Mouse (Mus musculus) left cerebral cortex, adult 11 months (tissue): Measurements from ENCODE around the gene Phf3.
"Not testable (repeated sequence)": the region's sequence is repeated elsewhere in the genome, so short reads cannot be mapped to it uniquely, and the experiment has no call there.

ENCODE experiments used
- DNase-seq: peaks from one replicate; pipeline ENCODE4 v3.0.0; 2022; ENCODE audit warnings: low spot score

Phf3 gene

DNA sequence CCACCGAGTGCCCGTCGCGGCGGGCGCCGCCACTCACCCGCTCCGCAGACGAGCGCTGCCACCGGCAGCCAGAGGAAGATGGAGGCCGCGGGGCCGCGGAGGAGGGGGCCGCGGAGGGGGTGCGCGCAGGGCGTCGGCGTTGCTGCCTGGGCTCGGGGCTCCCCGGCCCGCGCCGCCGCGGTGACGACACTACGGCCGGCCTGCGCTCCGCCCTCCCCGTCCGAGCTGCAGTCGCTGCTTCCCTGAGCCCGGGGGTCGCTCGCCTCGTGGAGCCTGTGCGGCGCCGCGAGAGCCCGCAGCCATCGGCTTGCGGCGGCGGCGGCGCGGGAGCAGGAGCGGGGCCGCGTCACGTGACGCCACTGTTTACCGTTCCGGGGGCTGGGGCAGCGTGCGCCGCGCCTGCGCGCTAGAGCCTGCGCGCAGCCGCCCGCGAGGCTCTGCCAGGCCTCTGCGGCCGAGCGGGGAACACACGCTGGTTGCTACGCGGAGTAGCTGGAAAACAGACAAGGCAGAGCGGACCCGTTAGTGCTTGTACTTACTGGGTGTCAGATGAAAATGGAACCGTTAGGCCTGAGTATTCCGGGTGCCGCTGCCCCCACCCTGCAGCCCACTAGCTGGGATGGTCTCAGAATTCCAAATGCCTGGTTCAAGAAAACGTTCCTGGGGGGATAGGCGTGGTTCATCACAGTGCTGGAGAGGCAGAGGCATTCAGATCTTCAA lies at the start of gene Phf3:
Phf3 (minus strand) TSS at position 381 of the 720 bp plus-strand sequence.
- peak; percentile 82 for DNase-seq

DNA sequence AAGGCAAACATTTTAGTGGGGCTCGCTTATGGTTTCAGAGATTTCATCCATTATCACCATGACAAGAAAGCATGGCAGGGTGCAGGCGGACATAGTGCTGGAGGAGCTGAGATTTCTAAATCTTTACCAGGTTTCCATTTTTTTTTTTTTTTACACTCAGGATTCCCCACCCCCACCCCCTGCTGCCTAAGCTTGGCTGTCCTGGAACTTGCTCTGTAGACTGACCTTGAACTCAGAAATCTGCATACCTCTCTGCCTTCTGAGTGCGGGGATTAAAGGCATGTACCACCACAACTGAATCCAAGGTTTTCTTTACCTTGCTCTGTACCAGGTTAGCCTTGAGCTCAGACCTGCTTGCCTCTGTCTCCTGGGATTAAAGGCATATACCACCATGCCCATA lies 48.5 kb upstream of the Phf3 start:
- DNase-seq = no peak

DNA sequence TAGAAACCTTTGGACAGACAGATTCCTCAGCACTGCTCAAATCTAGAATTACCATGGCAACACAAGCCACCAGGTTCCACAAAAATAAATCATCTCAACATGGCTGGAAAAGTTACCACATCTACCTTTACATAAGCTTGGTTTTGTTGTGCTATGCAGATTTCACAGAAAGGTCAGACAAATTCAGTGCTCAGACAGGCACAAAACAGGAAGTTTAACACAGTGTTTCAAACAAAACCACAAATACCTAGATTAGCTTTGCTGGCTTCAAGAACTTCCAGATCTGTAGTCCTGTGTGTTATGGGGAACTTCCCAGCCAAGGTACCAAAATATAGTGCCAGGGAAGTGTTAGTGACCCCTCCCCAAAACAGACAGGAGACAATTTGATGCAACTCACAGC lies 47.5 kb upstream of the Phf3 start:
- no peak for DNase-seq

DNA sequence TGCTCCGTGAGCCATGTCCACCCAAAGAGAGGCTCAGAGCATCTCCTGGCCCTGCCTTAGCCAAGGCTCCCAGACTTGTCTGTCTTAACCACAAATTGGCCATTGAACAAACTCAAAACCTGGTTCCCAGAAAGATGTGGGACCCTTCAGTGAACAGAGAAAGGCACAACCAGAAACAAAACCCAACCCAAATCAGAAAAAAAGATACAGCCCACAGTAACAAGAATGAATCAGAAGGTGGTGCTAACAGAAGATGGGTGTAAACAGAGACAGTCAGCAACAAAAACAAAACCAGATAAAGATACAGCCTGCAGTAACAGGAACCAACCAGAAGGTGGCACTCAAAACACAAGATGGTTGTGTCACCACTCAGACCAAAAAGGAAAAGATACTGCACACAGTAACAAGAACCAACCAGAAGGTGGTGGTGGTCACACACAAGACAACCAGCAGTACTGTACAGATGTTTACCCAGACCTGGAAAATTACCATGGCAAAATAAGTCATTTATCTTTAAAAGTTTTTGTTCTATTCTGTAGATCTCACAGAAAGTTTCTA lies 47.0 kb upstream of the Phf3 start:
- peak; percentile 27 for DNase-seq

DNA sequence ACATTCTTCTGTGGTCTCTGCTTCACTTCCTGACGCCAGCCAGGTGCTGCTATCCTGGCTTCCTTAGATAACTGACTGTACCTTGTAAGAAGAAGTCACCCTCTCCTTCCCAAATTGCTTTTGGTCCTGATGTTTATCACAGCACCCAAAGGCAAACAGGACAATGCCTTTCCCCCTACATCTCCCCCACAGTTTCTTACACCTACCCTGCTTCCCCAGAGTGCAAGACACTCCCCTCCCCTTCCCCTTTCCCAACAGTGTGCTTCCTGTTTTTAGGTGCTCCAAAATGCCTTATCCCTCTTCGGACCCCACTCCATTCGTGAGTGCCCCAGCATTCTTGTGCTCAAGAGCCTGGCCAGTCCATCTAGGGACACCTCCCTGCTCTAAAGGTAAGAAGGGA lies 36.5 kb upstream of the Phf3 start:
- DNase-seq = no peak

DNA sequence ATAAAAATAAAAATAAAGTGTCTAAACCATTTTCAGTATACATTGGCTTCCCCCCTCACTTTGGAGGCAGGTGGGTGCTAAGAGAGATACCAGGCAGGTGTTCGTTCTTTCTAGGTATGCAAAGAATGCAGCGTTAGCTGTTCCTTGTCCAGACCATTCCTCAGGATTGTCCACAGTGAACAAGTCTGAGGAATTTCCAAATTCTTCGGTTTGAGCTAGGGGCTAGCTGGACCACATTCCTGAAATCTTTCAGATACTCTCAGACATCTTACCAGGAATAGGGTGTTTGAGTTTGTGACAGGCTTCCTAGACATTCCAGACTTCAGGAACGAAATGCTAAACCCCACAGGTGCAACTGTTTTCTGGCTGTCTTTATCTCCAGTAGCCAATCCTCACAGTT lies 35.1 kb upstream of the Phf3 start:
- no peak for DNase-seq

DNA sequence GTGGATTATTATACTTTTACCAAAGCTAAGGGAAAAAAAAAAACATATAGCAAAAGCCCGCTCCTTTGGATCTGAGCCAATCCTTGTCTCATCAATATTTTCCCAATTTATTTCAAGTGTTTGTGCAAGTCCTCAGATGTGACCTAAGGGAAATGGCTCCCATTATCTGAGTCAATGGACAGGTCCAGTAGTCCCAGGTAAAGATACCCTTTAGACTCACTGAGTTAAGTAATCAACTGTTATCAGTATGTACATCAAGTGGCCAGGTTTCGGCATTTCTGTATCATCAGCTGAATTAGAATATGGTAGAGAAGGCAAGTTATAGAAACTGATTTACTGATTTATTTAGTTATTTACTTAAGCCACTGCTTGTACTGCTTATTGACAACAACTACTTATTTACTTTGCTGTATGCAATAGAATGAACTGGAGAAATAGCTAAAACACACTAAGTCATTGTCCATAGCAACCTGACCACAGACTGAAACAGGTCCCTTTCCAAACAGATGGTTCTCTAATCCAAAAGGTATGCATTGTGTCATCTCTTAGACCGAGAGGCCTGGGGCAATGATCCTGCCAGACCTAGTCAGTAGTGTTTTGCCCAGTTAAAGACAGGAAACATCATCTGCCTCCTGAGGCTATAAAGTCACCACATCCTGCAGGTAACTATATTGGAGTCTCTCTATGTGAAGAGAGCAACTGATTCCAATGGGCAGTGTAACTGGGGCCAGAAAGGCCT lies 29.9 kb upstream of the Phf3 start:
- no peak for DNase-seq

DNA sequence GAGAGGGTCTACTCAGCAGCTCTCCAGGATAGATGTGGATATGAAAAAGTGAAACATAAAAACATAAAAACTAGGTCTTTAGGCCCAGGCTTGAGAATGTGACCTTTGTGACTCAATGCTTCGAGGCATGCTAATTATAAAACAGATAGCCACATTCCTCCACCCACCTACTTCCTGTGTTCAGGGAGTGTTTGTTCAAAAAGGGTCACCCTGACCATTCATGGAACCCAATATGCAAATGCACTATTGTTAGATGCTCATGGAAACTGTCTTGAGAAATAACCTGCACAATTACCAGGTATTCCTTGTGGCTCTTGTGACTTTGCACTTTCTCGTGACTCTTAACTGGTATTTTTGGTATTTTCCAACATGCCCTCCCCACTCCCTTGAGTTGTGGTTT lies 25.0 kb upstream of the Phf3 start:
- no peak for DNase-seq

DNA sequence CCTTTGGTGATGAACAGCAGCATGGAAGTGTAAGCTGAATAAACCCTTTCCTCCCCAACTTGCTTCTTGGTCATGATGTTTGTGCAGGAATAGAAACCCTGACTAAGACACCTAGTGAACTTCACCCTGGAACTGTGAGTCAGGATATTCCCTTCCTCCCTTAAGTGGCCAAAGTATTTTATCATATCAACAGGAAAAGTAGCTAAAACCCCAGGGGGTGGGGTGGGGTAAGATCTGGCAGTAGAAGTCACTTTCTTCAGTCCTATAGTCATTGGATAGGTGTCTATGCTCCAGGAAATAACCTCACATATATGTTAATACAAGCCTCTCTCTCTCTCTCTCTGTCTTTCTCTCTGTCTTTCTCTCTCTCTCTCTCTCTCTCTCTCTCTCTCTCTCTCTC lies 21.6 kb upstream of the Phf3 start:
- not testable (repeated sequence) for DNase-seq

DNA sequence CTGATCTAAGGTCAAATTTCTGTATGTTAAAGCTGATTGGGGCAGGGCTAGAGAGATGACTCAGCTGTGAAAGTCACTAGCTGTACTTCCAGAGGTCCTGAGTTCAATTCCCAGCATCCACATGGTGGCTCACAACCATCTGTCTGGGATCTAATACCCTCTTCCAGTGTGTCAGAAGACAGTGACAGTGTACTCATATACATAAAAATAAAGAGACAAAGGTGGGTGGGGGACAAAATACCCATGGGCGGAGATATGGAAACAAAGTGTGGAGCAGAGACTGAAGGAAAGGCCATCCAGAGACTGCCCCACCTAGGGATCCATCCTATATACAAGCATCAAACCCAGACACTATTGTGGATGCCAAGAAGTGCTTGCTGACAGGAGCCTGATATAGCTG lies 10.1 kb upstream of the Phf3 start:
- not testable (repeated sequence) for DNase-seq

DNA sequence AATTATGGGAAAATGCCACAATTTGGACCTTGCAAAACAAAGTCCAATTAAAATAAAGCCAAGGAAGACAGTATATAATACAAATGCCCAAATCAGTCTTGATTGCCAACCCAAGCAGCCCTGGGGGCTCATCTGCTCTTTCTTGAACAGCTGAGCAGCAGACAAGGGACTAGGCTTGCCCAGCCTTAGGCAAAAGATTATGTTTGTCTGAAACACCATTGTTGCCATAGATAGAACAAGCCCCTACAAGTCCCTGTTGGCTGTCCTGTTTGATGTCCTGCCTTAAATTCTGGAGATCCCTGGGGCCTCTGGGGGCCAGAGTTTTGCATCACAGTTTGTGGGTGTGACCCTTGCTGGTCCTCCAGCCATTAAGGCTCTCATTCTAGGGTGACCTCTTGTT lies 2.0 kb upstream of the Phf3 start:
- no peak for DNase-seq

DNA sequence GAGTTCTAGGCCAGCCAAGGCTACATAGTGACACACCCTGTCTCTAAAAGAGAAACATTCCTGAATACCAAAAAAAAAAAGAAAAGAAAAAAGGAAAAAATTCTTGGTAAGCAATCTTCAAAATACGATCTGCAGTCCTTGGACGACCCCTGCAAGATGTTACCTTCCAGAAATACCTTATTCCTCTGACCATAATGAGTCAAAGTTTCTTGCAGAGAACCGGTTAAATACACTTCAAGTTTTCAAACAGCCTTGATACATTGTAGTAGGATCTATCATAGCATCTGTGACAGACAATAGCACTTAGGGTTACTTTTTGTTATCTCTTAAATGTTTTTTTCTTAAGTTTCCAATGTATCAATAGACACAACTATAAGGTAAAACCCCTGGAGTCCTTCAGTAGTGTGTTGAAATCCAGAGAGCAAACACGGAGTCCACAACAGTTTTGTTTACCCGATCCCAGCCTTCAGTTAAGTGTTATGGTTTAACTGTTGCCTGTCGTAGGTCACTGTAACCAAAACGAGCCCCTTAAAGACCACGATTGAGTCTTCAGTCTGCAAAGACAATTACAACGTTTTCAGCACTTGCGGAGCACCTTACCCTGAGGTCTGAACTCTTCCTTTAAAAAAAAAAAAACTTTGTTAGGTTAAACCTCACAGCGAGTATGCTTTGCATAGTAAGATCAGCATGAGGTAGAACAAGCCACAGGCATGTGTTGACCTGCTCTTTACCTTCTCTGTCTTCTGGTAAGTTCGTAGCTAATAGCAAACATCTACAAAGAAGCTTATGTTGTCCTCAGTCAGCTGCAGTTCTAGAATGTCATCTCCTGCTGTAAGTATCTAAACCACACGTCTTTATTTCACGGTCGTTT lies 775 bp upstream of the Phf3 start:
- DNase-seq = no peak

DNA sequence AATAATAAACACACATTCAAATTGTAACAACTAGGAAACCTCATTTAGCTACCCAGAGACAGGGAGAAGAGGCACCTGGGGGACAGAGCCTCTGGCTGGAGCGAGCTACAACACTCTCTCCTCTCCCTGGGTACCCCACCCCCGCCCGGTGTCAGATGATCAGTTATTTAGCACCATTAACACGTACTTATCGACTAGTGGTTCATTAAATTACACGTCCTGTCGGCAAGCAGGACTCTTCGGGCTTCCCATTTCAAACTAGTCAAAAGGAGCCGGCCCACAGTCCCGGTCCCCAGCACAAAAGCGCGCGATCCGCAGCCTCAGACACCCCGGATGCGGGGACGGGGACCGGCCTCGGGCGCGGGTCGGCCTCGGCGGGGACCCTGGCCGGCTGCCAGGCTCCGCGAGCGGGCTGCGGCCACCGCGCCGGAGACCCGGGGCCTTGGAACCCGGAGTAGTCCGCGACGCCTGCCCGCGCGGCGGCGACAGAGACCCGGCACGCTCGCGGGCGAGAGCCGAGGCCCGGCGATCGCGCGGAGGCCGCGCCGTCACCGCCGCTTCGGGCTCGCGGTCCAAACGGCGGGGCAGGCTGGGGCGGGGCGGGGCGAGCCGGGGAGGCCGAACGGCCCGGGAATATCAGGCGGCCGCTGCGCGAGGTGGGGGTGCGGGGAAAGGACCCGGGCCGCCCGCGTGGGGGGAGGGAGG lies 733 bp downstream of the Phf3 start:
- peak; percentile 26 for DNase-seq

DNA sequence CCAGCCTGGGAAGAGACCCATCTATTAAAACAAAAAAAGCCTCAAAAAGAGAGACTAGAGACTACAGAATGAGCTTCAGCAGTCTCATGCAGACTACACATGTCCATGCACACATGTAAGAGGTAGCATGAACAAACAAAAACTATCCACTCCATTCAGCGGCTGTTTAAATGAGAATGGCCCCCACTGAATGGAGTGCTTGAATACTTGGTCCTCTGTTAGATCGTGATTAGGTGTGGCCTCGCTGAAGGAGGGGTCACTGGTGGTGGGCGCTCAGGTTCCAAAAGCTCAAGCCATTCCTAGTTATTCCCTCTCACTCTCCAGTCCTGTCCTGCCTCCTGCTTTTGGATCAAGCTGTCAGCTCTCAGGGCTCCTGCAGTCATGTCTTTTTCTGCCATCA lies 5.9 kb downstream of the Phf3 start:
- no peak for DNase-seq

DNA sequence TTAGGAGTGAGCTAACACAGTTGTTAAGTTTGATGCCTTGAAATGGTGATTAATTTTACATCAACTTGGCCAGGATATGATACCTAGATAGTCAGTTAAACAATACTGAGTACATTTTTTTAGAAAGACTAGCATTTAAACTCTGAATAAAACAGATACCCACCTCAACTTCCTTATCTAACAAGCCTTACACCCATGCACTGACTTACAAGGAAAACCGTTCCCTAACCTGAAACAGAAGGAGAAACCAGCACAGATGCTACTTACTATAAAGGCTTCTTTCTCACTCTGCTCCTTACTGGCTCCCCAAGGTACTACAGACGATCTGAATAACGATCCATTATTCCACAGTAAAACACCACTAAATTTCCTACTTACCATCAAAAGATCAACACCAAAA lies 21.2 kb downstream of the Phf3 start:
- no peak for DNase-seq

DNA sequence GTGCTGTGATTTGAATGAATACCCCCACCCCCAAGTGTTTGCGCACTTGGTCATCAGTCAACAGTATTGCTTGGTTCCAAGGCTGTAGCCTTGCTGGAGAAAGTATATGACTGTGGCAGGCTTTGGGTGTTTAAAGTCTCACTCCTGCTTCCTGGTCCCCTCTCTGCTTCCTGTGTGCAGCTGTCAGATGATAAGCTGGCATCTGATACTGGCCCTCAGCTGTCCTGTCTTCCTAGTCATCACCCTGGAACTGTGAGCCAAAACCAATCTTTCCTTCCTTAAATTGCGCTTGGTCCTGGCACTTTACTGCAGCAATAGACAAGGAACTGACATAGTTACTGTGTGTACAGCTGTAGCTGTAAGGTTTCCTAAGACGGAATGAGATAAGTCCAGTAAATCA lies 21.8 kb downstream of the Phf3 start:
- DNase-seq = no peak

DNA sequence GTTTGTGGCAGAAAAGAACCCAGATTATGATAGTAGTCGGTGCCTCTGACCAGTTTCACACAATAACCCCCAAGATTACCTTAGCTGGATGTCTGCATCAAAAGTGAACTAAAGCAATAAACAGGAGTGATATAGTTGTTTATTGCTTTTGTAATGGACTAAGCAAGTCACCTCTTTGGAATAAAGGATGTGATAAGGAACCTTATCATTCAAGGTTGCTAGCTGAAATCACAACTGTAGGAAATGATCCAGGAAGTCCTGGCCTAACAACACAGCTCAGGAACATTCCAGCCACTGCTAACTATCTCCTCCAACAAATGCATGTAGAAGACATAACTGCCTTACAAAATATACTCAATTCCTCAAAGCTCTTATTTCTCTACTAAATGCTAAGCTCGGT lies 22.8 kb downstream of the Phf3 start:
- DNase-seq = no peak

DNA sequence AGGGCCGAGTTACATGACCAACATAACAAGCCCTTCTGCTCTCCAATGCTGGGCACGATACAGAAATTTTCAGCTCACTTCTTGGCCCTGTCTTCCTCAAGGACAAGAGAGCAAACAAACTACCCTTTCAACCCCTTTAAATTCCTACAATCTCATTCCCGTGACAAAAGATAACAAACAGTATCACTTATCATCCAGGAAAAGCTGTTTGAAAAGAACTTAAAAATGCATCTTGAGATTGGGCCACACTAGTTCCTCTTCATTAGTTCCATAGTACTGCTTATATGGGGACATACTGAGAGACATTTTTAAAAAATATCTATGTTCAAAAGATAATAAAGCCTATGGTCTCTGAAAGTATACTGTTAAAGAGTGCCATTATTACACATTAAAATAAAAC lies 23.8 kb downstream of the Phf3 start:
- DNase-seq = no peak

DNA sequence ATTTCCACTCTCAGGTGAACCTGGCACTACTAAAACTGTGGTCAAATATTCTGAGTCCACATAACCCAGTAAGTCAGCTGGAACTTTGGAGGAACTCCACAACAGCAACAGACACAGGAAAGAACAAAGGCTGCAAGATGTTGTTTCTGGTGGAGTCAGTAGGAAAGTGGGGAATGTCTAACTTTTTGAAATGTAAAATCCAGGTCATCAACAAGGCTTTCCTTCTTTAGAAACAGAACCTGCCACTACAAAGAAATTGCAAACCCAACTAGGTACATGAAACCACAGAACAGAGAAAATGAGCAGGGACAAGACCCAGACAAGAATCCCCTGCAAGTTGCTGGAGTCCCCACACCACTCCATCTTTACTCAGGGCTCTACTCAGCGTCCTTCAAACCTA lies 26.0 kb downstream of the Phf3 start:
- no peak for DNase-seq

DNA sequence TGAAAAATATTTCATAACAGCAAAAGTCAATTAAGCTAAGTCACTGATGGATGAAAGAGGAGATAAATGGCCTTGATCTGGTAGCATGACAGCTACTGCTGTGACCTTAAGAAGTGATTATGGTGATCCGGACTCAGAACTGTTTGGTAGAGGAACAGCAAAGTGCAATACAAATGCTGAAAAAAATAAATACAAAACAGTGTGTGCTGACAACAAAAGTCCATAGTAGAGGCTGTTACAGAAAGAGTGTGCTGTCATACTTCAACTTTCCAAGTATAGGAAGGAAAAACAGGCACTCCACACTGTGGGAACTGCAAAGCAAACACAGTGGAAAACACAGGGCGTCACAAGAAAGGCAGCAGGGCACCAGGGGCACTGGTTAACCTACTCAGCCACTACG lies 34.1 kb downstream of the Phf3 start:
- no peak for DNase-seq

DNA sequence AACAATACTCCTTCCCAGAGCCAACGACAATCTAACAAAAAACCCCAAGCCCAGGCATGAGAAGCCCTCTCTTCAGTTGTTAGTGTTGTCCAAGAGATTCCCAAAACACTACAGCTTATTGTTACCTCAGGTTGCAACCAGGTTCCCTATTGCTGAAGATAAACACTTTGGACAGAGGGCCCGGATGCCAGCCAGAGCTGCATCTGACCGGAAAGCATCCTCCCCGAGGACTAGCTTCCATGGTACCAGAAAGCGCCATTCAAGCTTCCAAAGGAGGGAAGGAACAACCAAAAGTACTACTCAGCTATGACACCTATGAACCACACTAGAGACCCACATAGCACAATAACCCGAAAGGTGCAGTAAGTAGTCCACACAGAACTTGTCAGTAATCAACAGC lies 38.2 kb downstream of the Phf3 start:
- DNase-seq = no peak

DNA sequence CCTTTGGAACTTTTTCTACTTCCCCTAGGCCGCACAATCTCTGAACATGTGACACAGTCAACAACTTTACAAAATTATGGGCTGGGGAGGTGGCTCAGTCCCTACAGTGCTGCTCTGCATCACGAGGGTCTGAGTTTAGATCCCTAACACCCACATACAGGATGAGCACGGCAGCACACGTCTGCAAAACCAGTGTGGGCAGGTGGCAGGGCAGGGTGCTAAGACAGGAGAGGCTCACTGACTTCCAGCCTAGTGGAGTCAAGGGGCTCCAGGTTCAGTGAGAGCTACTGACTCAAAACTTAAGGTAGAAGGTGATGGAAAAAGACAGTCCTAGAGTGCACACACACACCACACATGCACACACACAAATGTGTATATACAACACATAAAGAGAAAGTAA lies 40.9 kb downstream of the Phf3 start:
- DNase-seq = no peak
